Comparison of ENCODE assay signal across 32 mouse cellular contexts in genomic region chr9:45251990-45252389, GRCm38 (mm10). TPM values are rescaled to one million over a fixed set of nuclear protein-coding genes. Genes with fewer than 3 reads are reported as not detected.
DNase-seq lines count a peak whose midpoint lies in the region; ATAC-seq and TF ChIP-seq lines count a peak whose summit lies in the region.
"Had no signal": no experiment of that assay in that cellular context is flagged by ENCODE, and none has a peak within 500 bp of the region (broad histone marks: within the 10 kb centered on the region; RNA-seq: fewer than 3 reads in every experiment).

No protein-coding gene starts in this region.

- 0 out of 2 replicates have a peak, but pooled peaks have one; percentile 13 for ATAC-seq in liver, embryonic 12.5 days
- peak; percentile 61 for ATAC-seq in CD4-positive, CD25-positive, alpha-beta regulatory T cell, adult 4 months
- no peak for ATAC-seq in neural tube, embryonic 15.5 days (ENCODE audit: low FRiP score)
- ATAC-seq: forebrain, embryonic 16.5 days; midbrain, embryonic 16.5 days had no signal

- TF ChIP-seq POLR2A in cerebellum, adult 2 months (IDR thresholded peaks at IDR 0.05; ENCODE audit: borderline replicate concordance, insufficient read depth, low read length), result no peak

- no peaks in the 10 kb centered on the region for H3K9me3 ChIP-seq in liver, embryonic 12.5 days (replicated peaks)
- H3K9me3 ChIP-seq in megakaryocyte, embryonic 14.5 days, result no peaks in the 10 kb centered on the region
- no peaks in the 10 kb centered on the region for H3K9me3 ChIP-seq in neural tube, embryonic 15.5 days (replicated peaks)
- H3K9me3 ChIP-seq: heart, embryonic 12.5 days; limb, embryonic 13.5 days; liver, embryonic 15.5 days; lung, embryonic 15.5 days; neural tube, embryonic 12.5 days had no signal

- H3K36me3 ChIP-seq in liver, embryonic 12.5 days, result no peaks in the 10 kb centered on the region
- peaks cover 83% of the 10 kb centered on the region for H3K36me3 ChIP-seq in megakaryocyte, embryonic 14.5 days (replicated peaks; ENCODE audit: low read length)
- no peaks in the 10 kb centered on the region for H3K36me3 ChIP-seq in neural tube, embryonic 15.5 days
- H3K36me3 ChIP-seq: heart, embryonic 12.5 days; limb, embryonic 13.5 days; liver, embryonic 15.5 days; lung, embryonic 15.5 days; neural tube, embryonic 12.5 days had no signal

- H3K9ac ChIP-seq in liver, embryonic 12.5 days, result no peak overlapping the region
- no peak overlapping the region for H3K9ac ChIP-seq in neural tube, embryonic 15.5 days (replicated peaks)
- H3K9ac ChIP-seq: heart, embryonic 12.5 days; hindbrain, embryonic 14.5 days; limb, embryonic 13.5 days; liver, embryonic 15.5 days; lung, embryonic 15.5 days; neural tube, embryonic 12.5 days had no signal

- no peaks in the 10 kb centered on the region for H3K27me3 ChIP-seq in liver, embryonic 12.5 days (replicated peaks)
- no peaks in the 10 kb centered on the region for H3K27me3 ChIP-seq in megakaryocyte, embryonic 14.5 days (replicated peaks)
- H3K27me3 ChIP-seq in neural tube, embryonic 15.5 days (replicated peaks), result no peaks in the 10 kb centered on the region
- no peaks in the 10 kb centered on the region for H3K27me3 ChIP-seq in cerebellum, adult 2 months (ENCODE audit: control insufficient read depth, insufficient read depth, low read length)
- H3K27me3 ChIP-seq: CH12.LX; heart, embryonic 12.5 days; limb, embryonic 13.5 days; liver, embryonic 15.5 days; lung, embryonic 15.5 days; neural tube, embryonic 12.5 days had no signal

- H3K4me3 ChIP-seq in liver, embryonic 12.5 days, result no peak overlapping the region
- peak overlapping the region; percentile 86 for H3K4me3 ChIP-seq in megakaryocyte, embryonic 14.5 days (replicated peaks)
- no peak overlapping the region for H3K4me3 ChIP-seq in neural tube, embryonic 15.5 days (replicated peaks)
- H3K4me3 ChIP-seq in cerebellum, adult 2 months (replicated peaks; ENCODE audit: insufficient read depth, low read depth, low read length), result no peak overlapping the region
- H3K4me3 ChIP-seq: erythroblast, embryonic 14.5 days; gastrocnemius, adult 2 months; heart, embryonic 12.5 days; limb, embryonic 13.5 days; liver, embryonic 15.5 days; lung, embryonic 15.5 days; neural tube, embryonic 12.5 days had no signal

- no peak for DNase-seq in liver
- DNase-seq in induced T-regulatory cell, adult 2 months (ENCODE audit: low read depth), result peak; percentile 77
- DNase-seq in cerebellum, adult 2 months, result no peak
- DNase-seq in right cerebral cortex, postnatal 4 days, result no peak
- DNase-seq: adrenal gland, adult 8-10 months; cerebellum, adult 11-12 months; cerebellum, postnatal 10 days; gastrocnemius, adult 2 months; gastrocnemius, postnatal 36 days; heart, adult 18-20 months; heart, postnatal 4 days; kidney, adult 2 months; kidney, postnatal 4 days; lung, postnatal 36 days had no signal

- 17% methylated on average over 4 of the region's 4 CpGs for WGBS in liver, embryonic 12.5 days (ENCODE audit: insufficient replicate concordance)
- WGBS in neural tube, embryonic 15.5 days, result 64% methylated on average over 4 of the region's 4 CpGs
- WGBS in cerebellum, adult 2 months, result 90% methylated on average over 4 of the region's 4 CpGs

- 0 out of 2 replicates have a peak overlapping the region, but pooled peaks have one; percentile 56 for H3K27ac ChIP-seq in liver, embryonic 12.5 days
- H3K27ac ChIP-seq in neural tube, embryonic 15.5 days (replicated peaks), result no peak overlapping the region
- no peak overlapping the region for H3K27ac ChIP-seq in cerebellum, adult 2 months (ENCODE audit: insufficient read depth, low read length)
- H3K27ac ChIP-seq: gastrocnemius, adult 2 months; hindbrain, embryonic 14.5 days; kidney, postnatal 0 days; limb, embryonic 13.5 days; liver, embryonic 15.5 days; lung, embryonic 15.5 days; neural tube, embryonic 12.5 days had no signal

- H3K4me2 ChIP-seq in liver, embryonic 12.5 days, result no peak overlapping the region
- no peak overlapping the region for H3K4me2 ChIP-seq in neural tube, embryonic 15.5 days
- H3K4me2 ChIP-seq: heart, embryonic 12.5 days; hindbrain, embryonic 14.5 days; limb, embryonic 13.5 days; liver, embryonic 15.5 days; lung, embryonic 15.5 days; midbrain, embryonic 11.5 days; neural tube, embryonic 12.5 days had no signal

- no peak for TF ChIP-seq CTCF in cerebellum, adult 2 months (IDR thresholded peaks at IDR 0.05; ENCODE audit: borderline replicate concordance, insufficient read depth, low read depth, low read length)

- peaks cover 25% of the 10 kb centered on the region for H3K4me1 ChIP-seq in liver, embryonic 12.5 days
- H3K4me1 ChIP-seq in megakaryocyte, embryonic 14.5 days, result peaks cover 100% of the 10 kb centered on the region
- no peaks in the 10 kb centered on the region for H3K4me1 ChIP-seq in neural tube, embryonic 15.5 days
- peaks cover 15% of the 10 kb centered on the region for H3K4me1 ChIP-seq in cerebellum, adult 2 months (ENCODE audit: control insufficient read depth, insufficient read depth, low read length)
- H3K4me1 ChIP-seq: limb, embryonic 13.5 days; lung, embryonic 15.5 days; neural tube, embryonic 12.5 days had no signal

RNA-seq across cellular contexts. Expression of gene Il10ra, which starts 17.0 kb away (rescaled TPM):
- 2.9 and 3.1 TPM in 2 replicates for polyA plus RNA-seq in liver, embryonic 12.5 days (2016; fragmentation: Nextera tagmentation; extraction: Ambion mirVana)
- 10 to 100 TPM; 38.8 to 66.0 TPM for polyA plus RNA-seq in CD4-positive, CD25-positive, alpha-beta regulatory T cell, adult 4 months (2017; shearing (Covaris generic))
- 4.8 and 7.7 TPM in 2 replicates for polyA plus RNA-seq in megakaryocyte, embryonic 14.5 days (2012; ENCODE audit: insufficient read depth, low replicate concordance)
- polyA plus RNA-seq in neural tube, embryonic 15.5 days (2015; fragmentation: Nextera tagmentation; extraction: Ambion mirVana), result 0.69 and 2.1 TPM in 2 replicates
- polyA plus RNA-seq in cerebellum, adult 2 months (2012; rRNA removed), result 4.5 and 6.0 TPM in 2 replicates

RNA-seq across cellular contexts. Expression of gene Tmprss4, which starts 48.1 kb away (rescaled TPM):
- not detected in 2 replicates for polyA plus RNA-seq in liver, embryonic 12.5 days (2016; fragmentation: Nextera tagmentation; extraction: Ambion mirVana)
- polyA plus RNA-seq in CD4-positive, CD25-positive, alpha-beta regulatory T cell, adult 4 months (2017; shearing (Covaris generic)), result not detected
- polyA plus RNA-seq in megakaryocyte, embryonic 14.5 days (2012; ENCODE audit: insufficient read depth, low replicate concordance), result not detected in 2 replicates
- 2.7 TPM in 1 of 2 replicates, not detected in the other for polyA plus RNA-seq in neural tube, embryonic 15.5 days (2015; fragmentation: Nextera tagmentation; extraction: Ambion mirVana)
- polyA plus RNA-seq in cerebellum, adult 2 months (2012; rRNA removed), result 0.11 and 0.34 TPM in 2 replicates
- polyA plus RNA-seq: erythroblast, embryonic 14.5 days; forebrain, embryonic 11.5 days; forebrain, embryonic 16.5 days; heart, embryonic 12.5 days; heart, postnatal 0 days; hindbrain, embryonic 14.5 days; liver, embryonic 15.5 days; midbrain, embryonic 11.5 days; midbrain, embryonic 16.5 days had no signal
